Mouse (Mus musculus): ENCODE measurements around the gene Mpped1. TPM values are rescaled to one million over a fixed set of nuclear protein-coding genes. Genes with fewer than 3 reads are reported as not detected.

The Mpped1 gene
- total and polyA plus RNA-seq, 3 experiments: not detected

GRCm38 (mm10) chr15:83796924-83797323 lies 17.7 kb downstream of the Mpped1 start:
- H3K9ac ChIP-seq (ENCODE audit: control insufficient read depth, low read depth, low read length, poor library complexity, severe bottlenecking): no peak overlapping the region
- no peak for DNase-seq (ENCODE audit: low read depth, low spot score)
- no peaks in the 10 kb centered on the region for H3K27me3 ChIP-seq (ENCODE audit: control insufficient read depth in 1 of 2, insufficient read depth in 2 of 2, low read length in 2 of 2)
- TF ChIP-seq USF1 (IDR thresholded peaks at IDR 0.05; ENCODE audit: low read depth, low read length) (no peak), RAD21 (IDR thresholded peaks at IDR 0.05; ENCODE audit: low read depth, low read length) (no peak), UBTF (IDR thresholded peaks at IDR 0.05; ENCODE audit: borderline replicate concordance, insufficient read depth, low read depth, low read length) (no peak), MAZ (IDR thresholded peaks at IDR 0.05; ENCODE audit: low read depth, low read length) (no peak), E2F4 (IDR thresholded peaks at IDR 0.05; ENCODE audit: borderline replicate concordance, low read depth, low read length) (no peak), MXI1 (IDR thresholded peaks at IDR 0.05; ENCODE audit: low read depth, low read length) (no peak), CTCF (IDR thresholded peaks at IDR 0.05 in 2 of 3, conservative IDR thresholded peaks at IDR 0.05 in 1 of 3; ENCODE audit: control insufficient read depth in 1 of 3, insufficient read depth in 1 of 3, low read depth in 2 of 3, low read length in 3 of 3, poor library complexity in 1 of 3, severe bottlenecking in 1 of 3) (no peak), MYC (IDR thresholded peaks at IDR 0.05; ENCODE audit: low read depth, low read length) (no peak), MYB (IDR thresholded peaks at IDR 0.05; ENCODE audit: low read depth, low read length) (no peak), CHD1 (IDR thresholded peaks at IDR 0.05; ENCODE audit: low read depth, low read length) (no peak)
- no peaks in the 10 kb centered on the region for H3K36me3 ChIP-seq (ENCODE audit: control insufficient read depth in 1 of 2, insufficient read depth in 2 of 2, low read length in 2 of 2)
- H3K79me2 ChIP-seq (ENCODE audit: control insufficient read depth, insufficient read depth, low read length, poor library complexity): no peaks in the 10 kb centered on the region
- no peaks in the 10 kb centered on the region for H3K9me3 ChIP-seq (replicated peaks; ENCODE audit: insufficient read depth, low read length)
- H3K4me1 ChIP-seq (ENCODE audit: control insufficient read depth in 1 of 2, insufficient read depth in 2 of 2, low read length in 2 of 2): no peaks in the 10 kb centered on the region
- no peak overlapping the region for H3K4me3 ChIP-seq (ENCODE audit: control insufficient read depth in 1 of 2, insufficient read depth in 1 of 2, low read depth in 2 of 2, low read length in 2 of 2)
- no peak overlapping the region for H3K27ac ChIP-seq (ENCODE audit: control insufficient read depth, low read depth, low read length)

- DNase-seq (ENCODE audit: low read depth, low spot score): no peak
- no peaks in the 10 kb centered on the region for H3K4me1 ChIP-seq (ENCODE audit: control insufficient read depth in 1 of 2, insufficient read depth in 2 of 2, low read length in 2 of 2)
- no peak overlapping the region for H3K27ac ChIP-seq (ENCODE audit: control insufficient read depth, low read depth, low read length)
- no peak overlapping the region for H3K9ac ChIP-seq (ENCODE audit: control insufficient read depth, low read depth, low read length, poor library complexity, severe bottlenecking)
- H3K9me3 ChIP-seq (replicated peaks; ENCODE audit: insufficient read depth, low read length): no peaks in the 10 kb centered on the region
- no peaks in the 10 kb centered on the region for H3K27me3 ChIP-seq (ENCODE audit: control insufficient read depth in 1 of 2, insufficient read depth in 2 of 2, low read length in 2 of 2)
- H3K79me2 ChIP-seq (ENCODE audit: control insufficient read depth, insufficient read depth, low read length, poor library complexity): no peaks in the 10 kb centered on the region
- no peaks in the 10 kb centered on the region for H3K36me3 ChIP-seq (ENCODE audit: control insufficient read depth in 1 of 2, insufficient read depth in 2 of 2, low read length in 2 of 2)
- no peak overlapping the region for H3K4me3 ChIP-seq (ENCODE audit: control insufficient read depth in 1 of 2, insufficient read depth in 1 of 2, low read depth in 2 of 2, low read length in 2 of 2)
- TF ChIP-seq HCFC1 (IDR thresholded peaks at IDR 0.05; ENCODE audit: low read depth, low read length) (no peak), MEF2A (IDR thresholded peaks at IDR 0.05; ENCODE audit: extremely low read depth, insufficient replicate concordance, low read depth, low read length, poor library complexity, severe bottlenecking) (no peak), MYC (IDR thresholded peaks at IDR 0.05; ENCODE audit: low read depth, low read length) (no peak), UBTF (IDR thresholded peaks at IDR 0.05; ENCODE audit: borderline replicate concordance, insufficient read depth, low read depth, low read length) (no peak), ZNF384 (IDR thresholded peaks at IDR 0.05; ENCODE audit: low read depth, low read length) (no peak)
Observed at GRCm38 (mm10) chr15:83798964-83799363, 19.7 kb downstream of the Mpped1 start.

- Histone ChIP-seq H3K4me3 (ENCODE audit: control insufficient read depth in 1 of 2, insufficient read depth in 1 of 2, low read depth in 2 of 2, low read length in 2 of 2) (no peak overlapping the region), H3K36me3 (ENCODE audit: control insufficient read depth in 1 of 2, insufficient read depth in 2 of 2, low read length in 2 of 2) (no peaks in the 10 kb centered on the region), H3K27ac (ENCODE audit: control insufficient read depth, low read depth, low read length) (no peak overlapping the region), H3K9ac (ENCODE audit: control insufficient read depth, low read depth, low read length, poor library complexity, severe bottlenecking) (no peak overlapping the region), H3K79me2 (ENCODE audit: control insufficient read depth, insufficient read depth, low read length, poor library complexity) (no peaks in the 10 kb centered on the region), H3K27me3 (ENCODE audit: control insufficient read depth in 1 of 2, insufficient read depth in 2 of 2, low read length in 2 of 2) (no peaks in the 10 kb centered on the region), H3K4me1 (ENCODE audit: control insufficient read depth in 1 of 2, insufficient read depth in 2 of 2, low read length in 2 of 2) (no peaks in the 10 kb centered on the region), H3K9me3 (replicated peaks; ENCODE audit: insufficient read depth, low read length) (no peaks in the 10 kb centered on the region)
- no peak for DNase-seq (ENCODE audit: low read depth, low spot score)
- TF ChIP-seq CTCF (IDR thresholded peaks at IDR 0.05 in 2 of 3, conservative IDR thresholded peaks at IDR 0.05 in 1 of 3; ENCODE audit: control insufficient read depth in 1 of 3, insufficient read depth in 1 of 3, low read depth in 2 of 3, low read length in 3 of 3, poor library complexity in 1 of 3, severe bottlenecking in 1 of 3): no peak
- TF ChIP-seq USF2 (IDR thresholded peaks at IDR 0.05; ENCODE audit: borderline replicate concordance in 1 of 2, insufficient read depth in 1 of 2, low read depth in 1 of 2, low read length in 2 of 2): no peak
- no peak for TF ChIP-seq KAT2A (conservative IDR thresholded peaks at IDR 0.05; ENCODE audit: low read depth, low read length)
- TF ChIP-seq ZC3H11A (IDR thresholded peaks at IDR 0.05; ENCODE audit: low read depth, low read length): no peak
- TF ChIP-seq POLR2A (IDR thresholded peaks at IDR 0.05; ENCODE audit: control insufficient read depth in 1 of 2, insufficient read depth in 1 of 2, low read depth in 1 of 2, low read length in 2 of 2, poor library complexity in 1 of 2): no peak
- no peak for TF ChIP-seq NELFE (IDR thresholded peaks at IDR 0.05; ENCODE audit: low read depth, low read length)
- no peak for TF ChIP-seq POLR2AphosphoS2 (IDR thresholded peaks at IDR 0.05; ENCODE audit: low read length)
- TF ChIP-seq NRF1 (IDR thresholded peaks at IDR 0.05; ENCODE audit: insufficient read depth, low read depth, low read length, poor library complexity, severe bottlenecking): no peak
- TF ChIP-seq E2F4 (IDR thresholded peaks at IDR 0.05; ENCODE audit: borderline replicate concordance, low read depth, low read length): no peak
- no peak for TF ChIP-seq UBTF (IDR thresholded peaks at IDR 0.05; ENCODE audit: borderline replicate concordance, insufficient read depth, low read depth, low read length)
- TF ChIP-seq ZNF384 (IDR thresholded peaks at IDR 0.05; ENCODE audit: low read depth, low read length): no peak
- TF ChIP-seq EP300 (IDR thresholded peaks at IDR 0.05; ENCODE audit: low read depth in 1 of 2, low read length in 2 of 2): no peak
- TF ChIP-seq ZMIZ1 (IDR thresholded peaks at IDR 0.05; ENCODE audit: low read depth, low read length): no peak
- TF ChIP-seq BHLHE40 (IDR thresholded peaks at IDR 0.05; ENCODE audit: borderline replicate concordance, low read depth, low read length): no peak
Observed at GRCm38 (mm10) chr15:83801011-83801410, 21.7 kb downstream of the Mpped1 start.

All from MEL (cell line).